Mouse (Mus musculus): ENCODE results near the gene Gatad2a. TPM values are rescaled to one million over a fixed set of nuclear protein-coding genes. Genes with fewer than 3 reads are reported as not detected.
"Not testable (repeated sequence)": the region's sequence is repeated elsewhere in the genome, so short reads cannot be mapped to it uniquely, and the experiment has no call there.

Gatad2a gene
- polyA plus RNA-seq, 1 experiment from 2014 or later, result 30.5 TPM

DNA sequence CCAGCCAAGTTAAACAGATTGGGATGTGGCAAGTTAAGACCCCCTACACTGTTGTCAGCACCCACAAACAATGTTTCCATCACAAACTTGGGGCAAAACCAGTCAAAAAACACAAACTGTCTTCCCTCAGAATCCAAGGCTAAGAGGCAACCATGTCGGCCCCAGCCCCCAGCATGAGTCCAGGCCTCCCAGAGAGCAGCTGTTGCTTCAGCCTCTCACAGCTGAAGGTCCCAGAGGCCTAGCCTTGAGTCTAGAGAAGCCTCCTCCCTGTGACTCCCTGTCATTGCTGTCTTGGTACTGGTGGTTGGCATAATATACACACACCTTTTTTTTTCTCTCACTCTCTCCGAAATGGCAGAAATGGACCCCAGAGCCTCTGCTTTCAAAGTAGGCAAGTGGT is 39.5 kb downstream of the Gatad2a start:
- 75% methylated on average over 2 of the region's 2 CpGs for WGBS
- no peak overlapping the region for H3K27ac ChIP-seq (ENCODE audit: low read depth, low read length)
- no peak overlapping the region for H3K4me3 ChIP-seq (ENCODE audit: low read depth, low read length)
- H3K27me3 ChIP-seq (replicated peaks; ENCODE audit: control insufficient read depth, insufficient read depth, low read length), result no peaks in the 10 kb centered on the region
- H3K9me3 ChIP-seq (replicated peaks; ENCODE audit: control insufficient read depth, low read length), result no peaks in the 10 kb centered on the region
- H3K4me2 ChIP-seq (ENCODE audit: low read length), result no peak overlapping the region
- ATAC-seq (no peak), DNase-seq (ENCODE audit: low spot score) (no peak)
- no peak overlapping the region for H3K9ac ChIP-seq (ENCODE audit: low read length)
- no peaks in the 10 kb centered on the region for H3K36me3 ChIP-seq (ENCODE audit: control insufficient read depth, insufficient read depth, low read length)
- no peaks in the 10 kb centered on the region; the same call in 1 of the 2 replicates for H3K4me1 ChIP-seq (ENCODE audit: control insufficient read depth, insufficient read depth, low read length)

DNA sequence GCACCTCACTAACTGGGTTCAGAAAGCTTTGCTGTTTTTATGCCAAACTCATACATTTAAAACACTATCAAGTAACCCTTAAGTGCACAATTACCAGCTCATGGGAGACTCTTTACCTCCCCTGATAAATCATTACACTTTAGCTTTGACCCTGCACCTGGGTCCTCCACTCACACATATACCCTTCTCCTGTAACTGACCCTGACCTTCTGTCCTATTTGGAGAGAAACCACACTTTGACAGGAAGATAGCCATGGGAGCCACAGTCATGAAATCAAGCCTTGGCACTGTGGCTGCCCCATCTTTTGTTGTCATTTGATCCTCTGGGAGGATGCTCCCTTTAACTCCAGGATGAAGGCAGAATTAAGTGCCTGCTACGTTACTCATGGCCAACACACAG is 41.5 kb downstream of the Gatad2a start:
- Histone ChIP-seq H3K36me3 (ENCODE audit: control insufficient read depth, insufficient read depth, low read length) (0 out of 2 replicates have a peak, but pooled peaks cover under 1% of the 10 kb centered on the region), H3K4me2 (ENCODE audit: low read length) (no peak overlapping the region), H3K27ac (ENCODE audit: low read depth, low read length) (no peak overlapping the region), H3K4me3 (ENCODE audit: low read depth, low read length) (no peak overlapping the region), H3K9me3 (replicated peaks; ENCODE audit: control insufficient read depth, low read length) (no peaks in the 10 kb centered on the region), H3K4me1 (ENCODE audit: control insufficient read depth, insufficient read depth, low read length) (no peaks in the 10 kb centered on the region; the same call in 1 of the 2 replicates), H3K27me3 (replicated peaks; ENCODE audit: control insufficient read depth, insufficient read depth, low read length) (no peaks in the 10 kb centered on the region), H3K9ac (ENCODE audit: low read length) (no peak overlapping the region)
- ATAC-seq (no peak), DNase-seq (ENCODE audit: low spot score) (no peak)
- 75% methylated on average over 1 of the region's 1 CpGs for WGBS

DNA sequence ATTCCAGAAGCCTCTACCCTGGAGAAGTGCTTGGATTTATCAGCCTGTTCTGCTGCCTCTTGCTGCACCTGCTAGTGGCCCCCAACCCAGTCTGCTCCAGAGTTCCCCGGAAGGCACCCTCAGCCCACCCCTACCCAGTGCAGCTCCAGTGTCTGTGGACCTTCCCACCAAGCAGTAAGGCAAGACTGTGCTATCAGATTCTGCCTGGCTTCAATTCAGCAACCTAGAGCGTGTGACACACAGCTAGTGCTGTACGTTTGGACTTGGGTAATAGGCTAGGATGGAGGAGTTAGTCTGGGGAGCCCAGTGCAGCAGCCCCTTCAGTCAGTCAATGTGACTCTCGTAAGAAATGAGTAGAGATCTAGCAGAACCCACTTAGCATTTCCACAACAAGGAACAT is 42.0 kb downstream of the Gatad2a start:
- Histone ChIP-seq H3K9ac (ENCODE audit: low read length) (no peak overlapping the region), H3K9me3 (replicated peaks; ENCODE audit: control insufficient read depth, low read length) (no peaks in the 10 kb centered on the region), H3K36me3 (ENCODE audit: control insufficient read depth, insufficient read depth, low read length) (peaks cover 4% of the 10 kb centered on the region; the same call in 1 of the 2 replicates), H3K4me2 (ENCODE audit: low read length) (no peak overlapping the region), H3K4me1 (ENCODE audit: control insufficient read depth, insufficient read depth, low read length) (no peaks in the 10 kb centered on the region; the same call in 1 of the 2 replicates), H3K27me3 (replicated peaks; ENCODE audit: control insufficient read depth, insufficient read depth, low read length) (no peaks in the 10 kb centered on the region), H3K4me3 (ENCODE audit: low read depth, low read length) (no peak overlapping the region), H3K27ac (ENCODE audit: low read depth, low read length) (no peak overlapping the region)
- WGBS, result 81% methylated on average over 4 of the region's 4 CpGs
- DNase-seq (ENCODE audit: low spot score), result no peak
- no peak for ATAC-seq

DNA sequence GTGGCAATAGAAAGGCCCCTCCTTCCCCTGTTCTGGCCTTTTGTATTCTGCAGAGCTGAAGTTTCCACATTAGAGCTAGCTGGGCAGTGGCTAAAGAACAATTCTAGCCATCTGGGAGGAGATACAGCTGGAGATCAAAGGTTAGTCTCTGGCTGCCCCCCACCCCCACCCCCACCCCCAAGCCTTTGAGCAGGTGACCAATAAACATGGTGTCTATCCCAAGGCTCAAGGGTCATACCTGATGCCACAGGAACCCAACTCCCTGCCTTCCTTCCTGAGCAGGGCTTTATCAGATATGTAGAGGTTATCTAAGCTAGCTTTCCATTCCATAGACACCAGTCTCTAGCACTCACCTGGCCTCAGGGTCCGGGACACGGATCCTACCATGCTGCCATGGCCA is 45.9 kb downstream of the Gatad2a start:
- Histone ChIP-seq H3K4me3 (ENCODE audit: low read depth, low read length) (no peak overlapping the region), H3K27ac (ENCODE audit: low read depth, low read length) (no peak overlapping the region), H3K27me3 (replicated peaks; ENCODE audit: control insufficient read depth, insufficient read depth, low read length) (no peaks in the 10 kb centered on the region), H3K9ac (ENCODE audit: low read length) (no peak overlapping the region), H3K4me1 (ENCODE audit: control insufficient read depth, insufficient read depth, low read length) (no peaks in the 10 kb centered on the region; the same call in 1 of the 2 replicates), H3K9me3 (replicated peaks; ENCODE audit: control insufficient read depth, low read length) (no peaks in the 10 kb centered on the region), H3K4me2 (ENCODE audit: low read length) (no peak overlapping the region), H3K36me3 (ENCODE audit: control insufficient read depth, insufficient read depth, low read length) (peaks cover 7% of the 10 kb centered on the region; the same call in 1 of the 2 replicates)
- ATAC-seq, result no peak
- DNase-seq (ENCODE audit: low spot score), result no peak
- WGBS, result 94% methylated on average over 2 of the region's 2 CpGs

DNA sequence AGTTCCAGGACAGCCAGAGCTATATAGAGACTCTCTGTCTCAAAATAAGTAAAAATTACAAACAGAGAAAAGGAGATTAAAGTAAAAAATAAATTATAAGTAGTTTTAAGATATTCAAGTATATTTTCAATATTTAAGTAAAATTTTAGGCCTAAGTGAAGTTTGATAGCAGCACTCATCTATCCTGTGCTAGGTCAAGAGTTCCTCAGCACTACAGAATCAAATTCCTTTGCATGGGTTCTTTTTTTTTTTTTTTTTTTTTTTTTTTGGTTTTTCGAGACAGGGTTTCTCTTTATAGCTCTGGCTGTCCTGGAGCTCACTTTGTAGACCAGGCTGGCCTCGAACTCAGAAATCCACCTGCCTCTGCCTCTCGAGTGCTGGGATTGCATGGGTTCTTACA is 53.7 kb downstream of the Gatad2a start:
- not testable (repeated sequence) for H3K36me3 ChIP-seq (ENCODE audit: control insufficient read depth, insufficient read depth, low read length); ATAC-seq; H3K27me3 ChIP-seq (replicated peaks; ENCODE audit: control insufficient read depth, insufficient read depth, low read length); H3K9me3 ChIP-seq (replicated peaks; ENCODE audit: control insufficient read depth, low read length); H3K27ac ChIP-seq (ENCODE audit: low read depth, low read length); H3K9ac ChIP-seq (ENCODE audit: low read length); H3K4me1 ChIP-seq (ENCODE audit: control insufficient read depth, insufficient read depth, low read length); DNase-seq (ENCODE audit: low spot score); H3K4me2 ChIP-seq (ENCODE audit: low read length); H3K4me3 ChIP-seq (ENCODE audit: low read depth, low read length)
- 90% methylated on average over 2 of the region's 3 CpGs for WGBS

DNA sequence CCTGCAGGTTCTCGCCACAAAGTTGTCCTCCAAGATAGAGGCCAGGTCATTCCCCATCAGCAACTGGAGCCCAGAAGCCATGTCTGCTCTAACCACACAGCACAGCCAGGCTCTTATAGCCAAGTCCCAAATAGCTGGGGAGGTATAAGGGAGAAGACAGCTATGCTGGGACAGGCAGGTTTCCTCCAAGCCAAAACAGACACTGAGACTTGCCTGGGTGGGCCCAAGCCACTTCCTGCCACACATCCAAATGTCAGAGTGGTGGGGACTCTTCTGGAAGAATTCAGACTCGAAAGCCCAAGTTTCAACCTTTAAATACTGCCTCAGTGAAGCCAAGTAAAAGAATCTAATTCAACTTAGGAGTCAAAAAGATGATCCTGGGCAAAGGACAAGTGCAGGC is 55.8 kb downstream of the Gatad2a start:
- H3K4me3 ChIP-seq (ENCODE audit: low read depth, low read length), result no peak overlapping the region
- H3K27ac ChIP-seq (ENCODE audit: low read depth, low read length), result no peak overlapping the region
- no peaks in the 10 kb centered on the region for H3K27me3 ChIP-seq (replicated peaks; ENCODE audit: control insufficient read depth, insufficient read depth, low read length)
- 97% methylated on average over 2 of the region's 2 CpGs for WGBS
- no peak overlapping the region for H3K9ac ChIP-seq (ENCODE audit: low read length)
- H3K36me3 ChIP-seq (ENCODE audit: control insufficient read depth, insufficient read depth, low read length), result peaks cover 7% of the 10 kb centered on the region; the same call in 1 of the 2 replicates
- no peaks in the 10 kb centered on the region for H3K4me1 ChIP-seq (ENCODE audit: control insufficient read depth, insufficient read depth, low read length)
- no peaks in the 10 kb centered on the region for H3K9me3 ChIP-seq (replicated peaks; ENCODE audit: control insufficient read depth, low read length)
- no peak overlapping the region for H3K4me2 ChIP-seq (ENCODE audit: low read length)
- no peak for DNase-seq (ENCODE audit: low spot score)
- no peak for ATAC-seq

DNA sequence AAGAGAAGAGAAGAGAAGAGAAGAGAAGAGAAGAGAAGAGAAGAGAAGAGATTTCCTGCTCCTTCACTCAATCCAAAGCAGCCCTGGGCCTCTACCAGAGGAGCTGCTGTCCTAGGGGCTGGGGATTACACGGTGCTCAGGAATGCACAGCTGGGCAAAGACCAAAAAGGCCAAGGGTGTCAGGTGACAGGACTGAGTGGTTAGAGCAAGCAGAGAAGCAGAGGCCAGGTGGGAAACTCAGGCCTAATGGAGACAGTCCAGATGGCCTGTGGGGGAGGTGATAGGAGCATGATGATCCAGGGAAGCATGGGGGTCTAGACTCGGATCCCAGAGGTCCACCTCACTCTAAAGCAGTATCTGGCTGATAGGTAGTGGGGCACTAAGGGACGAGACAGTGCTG is 56.6 kb downstream of the Gatad2a start:
- H3K4me2 ChIP-seq (ENCODE audit: low read length), result no peak overlapping the region
- H3K4me3 ChIP-seq (ENCODE audit: low read depth, low read length), result no peak overlapping the region
- H3K36me3 ChIP-seq (ENCODE audit: control insufficient read depth, insufficient read depth, low read length), result peaks cover 7% of the 10 kb centered on the region; the same call in 1 of the 2 replicates
- no peak overlapping the region for H3K27ac ChIP-seq (ENCODE audit: low read depth, low read length)
- 56% methylated on average over 3 of the region's 3 CpGs for WGBS
- no peak overlapping the region for H3K9ac ChIP-seq (ENCODE audit: low read length)
- H3K4me1 ChIP-seq (ENCODE audit: control insufficient read depth, insufficient read depth, low read length), result no peaks in the 10 kb centered on the region
- H3K9me3 ChIP-seq (replicated peaks; ENCODE audit: control insufficient read depth, low read length), result no peaks in the 10 kb centered on the region
- ATAC-seq (no peak), DNase-seq (ENCODE audit: low spot score) (no peak)
- no peaks in the 10 kb centered on the region for H3K27me3 ChIP-seq (replicated peaks; ENCODE audit: control insufficient read depth, insufficient read depth, low read length)

DNA sequence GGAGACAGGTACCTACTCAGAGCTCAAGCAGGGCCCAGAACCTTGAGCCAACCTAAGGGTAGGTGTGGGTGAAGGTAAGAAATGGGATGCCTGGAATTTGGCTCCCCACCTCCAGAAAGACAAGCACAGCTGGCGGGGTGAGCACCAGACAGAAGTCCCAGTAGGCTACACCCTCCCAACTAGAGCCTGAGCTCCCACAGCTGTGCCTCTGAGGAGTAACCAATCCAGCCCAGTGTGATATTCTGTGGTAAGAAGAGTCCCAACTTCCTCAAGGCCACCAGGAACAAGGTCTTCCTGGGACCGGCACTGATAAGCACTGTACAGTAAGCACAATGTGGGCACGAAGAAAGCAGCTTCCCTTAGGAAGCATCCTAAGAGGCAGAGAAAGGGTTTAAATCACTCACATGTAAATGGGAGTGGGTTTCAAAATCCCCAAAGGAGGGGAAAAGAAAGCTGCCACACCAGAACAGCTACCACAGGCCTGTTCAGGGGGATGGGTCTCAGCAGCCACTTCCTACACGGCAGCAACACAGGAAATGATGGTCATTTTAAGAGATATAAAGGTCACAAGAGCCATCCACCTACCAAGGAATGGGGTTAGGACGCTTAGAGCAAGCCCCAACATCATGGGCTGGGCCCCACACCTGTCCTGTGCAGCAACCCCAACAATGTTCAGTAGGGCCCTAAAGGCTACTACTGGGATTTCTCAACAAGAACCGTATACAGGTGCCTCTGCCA is 57.8 kb downstream of the Gatad2a start:
- Histone ChIP-seq H3K27ac (ENCODE audit: low read depth, low read length) (no peak overlapping the region), H3K9ac (ENCODE audit: low read length) (no peak overlapping the region), H3K4me1 (ENCODE audit: control insufficient read depth, insufficient read depth, low read length) (no peaks in the 10 kb centered on the region), H3K4me3 (ENCODE audit: low read depth, low read length) (no peak overlapping the region), H3K27me3 (replicated peaks; ENCODE audit: control insufficient read depth, insufficient read depth, low read length) (no peaks in the 10 kb centered on the region), H3K4me2 (ENCODE audit: low read length) (no peak overlapping the region), H3K9me3 (replicated peaks; ENCODE audit: control insufficient read depth, low read length) (no peaks in the 10 kb centered on the region), H3K36me3 (ENCODE audit: control insufficient read depth, insufficient read depth, low read length) (peaks cover 12% of the 10 kb centered on the region)
- DNase-seq (ENCODE audit: low spot score), result no peak
- WGBS, result 92% methylated on average over 6 of the region's 6 CpGs
- no peak for ATAC-seq

DNA sequence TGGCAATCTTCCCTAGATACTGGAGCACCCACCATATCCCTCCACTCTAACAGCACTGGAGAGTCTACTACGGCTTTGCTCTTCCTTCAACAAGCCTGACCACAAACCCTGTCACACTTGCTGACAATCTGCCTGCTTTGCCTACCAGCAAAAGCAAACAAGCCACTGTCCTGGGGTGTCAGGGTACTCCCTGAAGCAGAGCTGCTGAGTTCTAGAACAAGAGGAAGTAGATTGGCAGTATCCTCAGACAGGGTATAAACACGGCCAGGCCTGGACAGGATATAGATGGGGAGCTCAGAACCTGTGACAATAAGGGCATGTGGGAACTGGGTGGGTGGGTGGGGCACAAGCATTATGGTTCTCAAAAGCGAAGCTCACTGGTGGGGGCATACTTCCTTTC is 58.7 kb downstream of the Gatad2a start:
- ATAC-seq, result no peak
- no peak overlapping the region for H3K4me3 ChIP-seq (ENCODE audit: low read depth, low read length)
- no peak for DNase-seq (ENCODE audit: low spot score)
- H3K4me2 ChIP-seq (ENCODE audit: low read length), result no peak overlapping the region
- H3K36me3 ChIP-seq (ENCODE audit: control insufficient read depth, insufficient read depth, low read length), result peaks cover 12% of the 10 kb centered on the region
- no peaks in the 10 kb centered on the region for H3K9me3 ChIP-seq (replicated peaks; ENCODE audit: control insufficient read depth, low read length)
- no peak overlapping the region for H3K27ac ChIP-seq (ENCODE audit: low read depth, low read length)
- no peak overlapping the region for H3K9ac ChIP-seq (ENCODE audit: low read length)
- 92% methylated on average over 3 of the region's 3 CpGs for WGBS
- no peaks in the 10 kb centered on the region for H3K27me3 ChIP-seq (replicated peaks; ENCODE audit: control insufficient read depth, insufficient read depth, low read length)
- no peaks in the 10 kb centered on the region for H3K4me1 ChIP-seq (ENCODE audit: control insufficient read depth, insufficient read depth, low read length)

All from forebrain, embryonic 14.5 days (tissue).